Mouse (Mus musculus) c-Kit-positive CD71-positive TER-119-positive erythroid progenitor cells, embryonic 14.5 days (primary cell): ENCODE measurements around the gene Rmnd5b.
A peak's percentile ranks its signal among the peaks of the same experiment; 100 is the strongest.

Source experiments
- DNase-seq: peaks from one replicate; pipeline ENCODE4 v3.0.0-alpha.2; 2013; ENCODE audit warnings: low spot score

The Rmnd5b gene

DNA sequence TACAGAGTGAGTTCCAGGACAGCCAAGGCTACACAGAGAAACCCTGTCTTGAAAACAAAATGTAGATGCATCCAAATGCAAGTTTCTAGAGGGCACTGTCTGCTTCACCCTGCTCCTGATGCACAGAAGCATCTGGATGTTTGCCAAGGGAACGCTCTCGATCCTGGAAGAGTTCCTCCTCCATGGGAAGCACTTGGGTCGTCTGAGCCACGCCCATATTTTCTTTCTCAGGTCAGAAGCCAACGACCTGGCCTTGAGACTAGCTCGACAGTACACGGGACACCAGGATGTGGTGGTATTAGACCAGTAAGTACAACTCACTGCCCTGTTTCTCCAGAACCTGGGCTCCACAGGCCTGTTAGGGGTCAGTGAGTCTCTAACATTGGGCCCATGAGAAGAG is 44.5 kb downstream of the Rmnd5b start:
- DNase-seq: no peak

- no peak for DNase-seq
These were observed 45.7 kb downstream of the Rmnd5b start for GRCm38 (mm10) chr11:51590002-51590401.

- no peak for DNase-seq
These were observed 46.9 kb downstream of the Rmnd5b start for GRCm38 (mm10) chr11:51588833-51589232.

DNA sequence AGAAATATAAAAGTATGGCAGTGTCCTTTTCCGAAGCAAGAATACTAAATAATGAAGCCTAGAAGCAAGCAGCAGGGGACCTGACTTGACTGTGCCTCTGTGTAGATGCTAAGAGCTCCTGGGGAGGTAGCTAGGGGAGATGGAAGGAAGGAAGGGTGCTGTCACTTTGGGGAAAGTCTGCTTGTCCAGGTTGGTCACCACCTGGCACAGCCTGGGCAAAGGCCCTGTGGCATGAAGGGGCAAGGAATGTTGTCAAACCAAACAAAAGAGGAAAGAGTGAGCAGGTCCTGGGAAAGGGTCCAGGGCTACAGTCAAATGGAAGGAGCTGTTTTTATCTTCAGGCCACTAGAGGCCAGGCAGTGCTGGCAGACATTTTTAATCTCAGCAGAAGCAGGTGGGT is 48.6 kb downstream of the Rmnd5b start:
- no peak for DNase-seq

- DNase-seq: no peak
These were observed 49.3 kb downstream of the Rmnd5b start for GRCm38 (mm10) chr11:51586411-51586810.

- no peak for DNase-seq
These were observed 50.0 kb downstream of the Rmnd5b start for GRCm38 (mm10) chr11:51585608-51586252.

DNA sequence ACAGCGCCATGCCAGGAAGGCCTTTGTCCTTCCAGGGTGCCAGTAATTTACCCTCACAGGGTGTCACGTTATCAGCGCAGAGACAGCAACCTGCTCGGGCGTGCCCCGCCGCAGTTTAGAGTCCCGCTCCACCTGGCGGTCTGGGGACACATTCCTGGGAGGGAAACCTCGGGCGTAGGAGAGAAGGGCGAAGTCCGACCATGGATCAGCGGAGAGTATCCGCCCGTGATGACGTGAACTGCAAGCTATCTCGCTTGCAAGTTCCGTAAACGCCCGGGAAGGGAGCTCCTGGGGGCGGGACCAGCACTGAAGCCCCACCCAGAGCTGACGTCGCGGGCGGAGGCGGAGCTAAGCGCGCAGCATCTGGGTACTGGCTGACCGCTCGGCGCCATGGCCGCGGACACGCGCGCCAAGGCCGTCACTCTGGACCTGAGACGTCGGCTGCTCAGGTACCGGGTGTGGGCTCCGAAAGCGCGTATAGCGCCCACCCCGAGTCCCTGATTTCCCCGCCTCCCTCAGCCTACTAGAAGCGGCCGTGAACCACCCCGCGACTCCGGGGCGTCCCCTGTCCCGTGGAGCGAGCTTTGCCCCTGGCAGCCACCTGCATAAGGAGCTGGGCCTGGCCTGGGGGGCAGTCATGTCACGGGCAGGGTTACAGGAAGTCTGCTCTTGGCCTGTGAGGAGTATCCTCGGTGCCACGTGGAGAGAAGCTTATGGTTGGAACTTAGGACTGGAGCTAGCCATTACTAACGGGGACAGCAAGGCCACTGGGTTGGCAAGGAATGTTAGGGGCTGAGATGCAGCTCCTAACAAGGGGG is 51.1 kb downstream of the Rmnd5b start, which contains the start of gene Phykpl:
Gene Phykpl (plus strand): TSS at position 327 of the 818 bp plus-strand sequence.
- DNase-seq: peak; percentile 93

DNA sequence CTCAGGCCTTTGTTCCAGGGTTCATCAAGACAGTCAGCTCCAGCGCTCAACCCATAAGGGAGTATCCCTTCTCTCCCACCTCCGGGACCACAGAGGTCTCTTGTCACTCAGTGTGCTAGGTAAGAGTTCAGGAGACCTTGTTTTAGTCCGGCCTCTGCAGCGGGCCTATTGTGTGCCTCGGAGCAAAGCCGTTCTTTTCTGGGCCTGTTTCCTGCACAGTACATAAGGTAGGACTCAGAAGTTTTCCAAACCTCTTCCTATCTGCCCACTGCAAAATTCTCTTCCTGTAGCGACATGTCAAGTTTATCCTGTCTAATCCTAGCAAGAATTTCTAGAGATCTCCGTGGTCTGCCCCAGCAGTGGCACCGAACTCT is 51.7 kb downstream of the Rmnd5b start:
- no peak for DNase-seq

DNA sequence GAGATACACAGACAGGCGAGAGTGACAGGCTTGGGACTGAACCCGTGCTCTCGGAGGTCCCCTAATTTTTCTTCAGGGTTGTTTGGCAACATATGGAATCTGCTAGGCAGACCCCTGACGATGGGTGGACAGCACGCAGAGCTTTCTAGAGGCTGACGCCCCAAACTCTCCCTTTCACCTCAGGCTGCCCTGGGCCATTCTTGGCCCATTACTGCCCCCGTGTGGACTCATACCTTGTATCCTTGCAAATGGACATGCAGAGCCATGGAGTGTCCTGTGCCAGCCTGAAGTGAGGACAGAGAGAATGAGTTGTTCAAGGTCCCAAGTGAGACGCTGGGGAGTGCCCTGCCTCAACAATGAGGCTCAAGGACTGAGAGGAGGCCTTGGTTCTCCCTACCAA is 53.0 kb downstream of the Rmnd5b start:
- DNase-seq: peak; percentile 66

- DNase-seq: no peak
These were observed 56.7 kb downstream of the Rmnd5b start for GRCm38 (mm10) chr11:51579024-51579423.

DNA sequence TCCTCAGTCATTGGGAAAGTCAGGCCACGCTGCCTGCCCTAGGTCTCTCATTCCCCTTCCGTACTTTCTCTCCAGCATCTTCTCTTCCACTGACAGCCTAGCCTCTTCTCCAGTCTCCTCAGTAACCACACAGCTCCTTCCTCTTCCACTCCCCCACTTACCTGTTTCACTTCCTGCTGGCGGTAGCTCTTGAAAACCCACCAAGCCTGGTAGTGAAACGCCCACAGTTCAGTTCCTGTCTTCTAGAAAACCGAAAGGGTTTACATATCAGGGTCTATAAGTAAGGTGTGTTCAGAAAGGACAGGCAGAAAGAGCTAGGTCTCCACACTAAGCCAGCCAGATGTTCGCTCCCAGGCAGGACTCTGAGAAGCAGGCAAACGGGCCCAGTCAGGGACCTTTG is 58.1 kb downstream of the Rmnd5b start:
- no peak for DNase-seq

DNA sequence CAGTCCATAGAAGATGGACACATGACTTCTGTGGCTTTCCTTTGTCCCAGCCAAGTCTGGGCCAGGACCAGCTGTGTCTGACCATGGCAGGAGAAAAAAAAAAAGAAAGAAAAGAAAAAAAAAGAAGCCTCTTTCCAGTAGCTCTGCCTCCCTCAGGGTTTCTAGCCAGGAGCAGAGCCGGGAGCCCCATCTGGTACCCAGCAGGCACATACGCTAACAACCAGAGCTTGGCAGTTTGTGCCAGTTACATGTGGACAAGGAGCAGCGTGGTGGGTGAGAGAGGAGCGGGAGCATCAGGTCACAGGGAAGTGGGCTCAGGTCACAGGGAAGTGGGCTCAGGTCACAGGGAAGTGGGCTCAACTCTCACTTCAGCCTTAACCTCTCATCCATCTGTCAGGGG is 59.2 kb downstream of the Rmnd5b start:
- no peak for DNase-seq
